Mouse (Mus musculus) MEL-GATA-1-ER (cell line): ENCODE data around the gene Itga2.

Experiments
- DNase-seq: peaks from one replicate; pipeline ENCODE4 v3.0.0-alpha.2; 2012; ENCODE audit warnings: low read depth; ENCODE audit errors: extremely low read depth

Gene Itga2

GRCm38 (mm10) chr13:114885171-114885570, 46.7 kb downstream of the Itga2 start:
- DNase-seq, result no peak

DNA sequence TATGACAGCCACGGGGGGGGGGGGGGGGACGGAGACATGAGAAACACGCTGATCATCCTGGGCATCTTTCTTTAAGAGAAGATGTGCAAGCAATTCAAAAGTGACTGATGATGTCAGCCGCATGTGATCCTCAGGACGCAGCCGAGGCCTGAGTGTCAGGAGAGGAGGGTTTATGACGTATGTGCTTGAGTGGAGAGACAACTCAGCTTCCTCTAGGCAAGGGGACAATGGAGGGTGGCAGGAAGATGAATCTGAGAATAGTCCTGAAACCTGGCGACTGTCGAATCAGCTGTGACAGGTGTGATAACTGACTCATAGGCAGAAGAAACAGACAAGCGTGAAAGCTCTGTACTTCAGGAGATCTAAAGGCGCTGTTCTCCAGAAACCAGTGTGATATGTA, 53.2 kb downstream of the Itga2 start:
- no peak for DNase-seq

GRCm38 (mm10) chr13:114876005-114876520, 55.8 kb downstream of the Itga2 start:
- DNase-seq, result no peak

- no peak for DNase-seq
Measured at GRCm38 (mm10) chr13:114874738-114875137, 57.2 kb downstream of the Itga2 start.

DNA sequence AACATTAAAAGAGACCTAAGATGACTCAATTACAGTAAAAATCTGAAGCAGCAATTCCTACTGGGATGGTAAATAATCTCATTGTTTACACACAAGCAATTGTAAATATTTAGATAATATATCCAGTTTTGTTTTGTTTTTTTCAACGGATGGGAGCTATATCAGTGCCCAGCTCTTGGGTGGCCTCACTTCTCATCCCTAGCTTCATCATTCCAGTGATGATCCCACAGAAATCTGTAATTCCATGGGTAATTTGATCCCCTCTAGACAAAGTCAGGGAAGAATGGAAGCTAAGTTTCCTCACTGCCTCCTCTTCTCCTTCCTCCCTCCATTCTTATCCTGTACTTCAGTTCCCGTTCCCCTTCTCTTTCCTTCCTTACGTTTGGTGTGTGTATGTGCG, 74.4 kb downstream of the Itga2 start:
- no peak for DNase-seq

GRCm38 (mm10) chr13:114856269-114856627, 75.7 kb downstream of the Itga2 start:
- DNase-seq, result no peak

DNA sequence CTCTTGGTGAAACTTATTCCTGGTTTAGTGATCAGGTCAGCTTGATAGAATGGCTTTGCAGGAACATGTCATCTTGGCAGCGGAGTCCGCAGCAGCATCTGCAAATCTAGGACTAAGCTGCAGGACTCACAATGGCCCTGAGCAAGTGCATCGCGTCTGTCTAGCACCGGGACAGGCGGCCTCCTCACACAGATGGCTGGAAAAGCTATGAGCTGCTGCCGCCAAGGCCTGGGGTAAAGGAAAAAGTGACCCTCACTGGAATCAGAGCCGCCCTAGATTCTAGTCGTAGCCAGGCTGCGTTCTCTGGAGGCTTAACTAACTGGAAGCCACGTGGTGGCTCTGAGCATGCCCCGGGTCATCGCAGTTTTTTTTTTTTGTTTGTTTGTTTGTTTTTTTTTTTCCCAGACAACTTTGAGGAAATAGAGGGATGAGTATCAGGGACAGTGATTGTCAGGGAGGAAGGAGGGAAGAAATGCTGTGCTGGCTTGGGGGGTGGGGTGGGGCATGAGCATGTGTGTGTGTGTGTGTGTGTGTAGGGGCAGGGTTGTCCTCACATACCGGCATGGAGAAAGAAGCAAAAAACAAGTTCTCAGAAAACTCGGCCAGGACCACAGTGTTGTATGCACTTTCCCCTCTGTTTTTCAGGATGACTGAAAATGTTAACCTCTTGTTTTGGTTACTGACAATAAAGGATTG, 76.2 kb downstream of the Itga2 start:
- no peak for DNase-seq

DNA sequence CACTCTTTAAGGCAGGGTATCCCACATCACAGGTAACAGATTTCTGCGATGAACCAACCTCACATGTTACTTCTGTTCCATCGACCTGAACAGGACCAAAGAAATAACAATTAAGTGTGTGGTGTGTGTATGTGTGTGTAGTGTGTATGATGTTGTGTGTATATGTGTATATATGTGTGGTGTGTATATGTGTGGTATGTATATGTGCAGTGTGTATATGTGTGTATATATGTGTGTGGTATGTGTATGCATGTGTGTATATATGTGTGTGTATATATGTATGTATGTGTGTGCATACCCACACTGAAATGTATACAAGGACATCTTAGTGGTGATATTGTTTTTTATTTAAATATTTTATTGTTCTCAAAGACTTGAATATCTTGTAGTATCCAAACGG, 77.5 kb downstream of the Itga2 start:
- DNase-seq, result no peak

DNA sequence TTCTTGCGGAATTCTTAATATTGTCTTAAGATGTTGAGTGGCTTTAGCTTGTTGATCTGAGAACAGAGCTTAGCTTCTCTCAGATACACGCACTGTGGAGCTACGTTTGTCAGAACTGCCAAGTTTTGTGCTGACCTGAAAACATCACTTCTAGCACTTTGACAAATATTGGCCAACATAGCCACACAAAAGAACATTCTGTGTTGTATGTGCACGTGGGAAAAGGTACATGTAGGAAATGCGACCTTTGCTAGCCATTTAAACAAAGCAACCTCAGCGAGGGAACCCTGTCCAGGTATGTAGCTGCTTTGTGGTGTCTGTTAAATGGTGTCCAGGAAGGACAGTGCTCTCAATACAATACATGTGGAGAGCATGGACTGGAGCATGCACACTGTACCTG, 77.9 kb downstream of the Itga2 start:
- no peak for DNase-seq

- no peak for DNase-seq
Measured at GRCm38 (mm10) chr13:114853152-114853551, 78.7 kb downstream of the Itga2 start.

DNA sequence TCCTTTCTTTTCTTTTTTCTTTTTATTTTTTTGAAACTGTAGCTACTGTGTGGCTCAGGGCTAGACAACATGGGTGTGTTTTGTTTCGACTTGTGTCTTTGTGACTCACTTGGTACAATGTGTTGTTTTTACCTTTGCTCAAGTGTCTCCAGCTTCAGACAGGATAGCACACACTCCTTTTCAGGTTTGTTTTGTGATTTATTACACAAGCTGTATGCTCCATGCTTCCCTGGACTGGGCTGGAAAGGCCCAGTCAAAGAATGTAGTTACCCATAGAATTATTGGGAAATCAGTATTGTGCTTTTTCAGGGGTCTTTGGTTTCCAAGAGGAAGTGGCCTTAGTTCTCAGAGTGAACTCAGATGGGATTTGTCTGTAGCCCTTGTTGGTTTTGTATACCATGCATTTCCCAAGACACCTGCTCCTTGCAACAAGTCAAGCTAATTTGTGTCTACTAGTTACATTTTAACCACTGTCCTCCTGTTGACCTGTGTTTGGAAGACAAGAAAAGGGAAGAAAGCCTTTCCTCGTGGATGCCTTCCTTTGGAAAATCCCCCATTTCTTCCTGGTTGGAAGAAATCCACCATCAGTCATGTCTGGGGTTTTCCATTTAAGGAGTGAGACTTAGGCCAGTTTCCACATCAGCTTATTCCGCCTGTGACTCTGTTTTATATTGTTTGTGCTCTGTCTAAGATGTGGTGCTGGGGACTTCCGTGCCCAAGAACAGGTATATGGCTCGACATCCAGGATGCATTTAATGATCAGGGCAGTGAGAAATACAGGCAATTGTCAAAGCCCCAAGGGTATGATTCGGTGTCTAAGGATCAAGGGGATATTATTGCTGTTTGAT, 79.4 kb downstream of the Itga2 start:
- no peak for DNase-seq

GRCm38 (mm10) chr13:114848945-114849344, 83.0 kb downstream of the Itga2 start:
- no peak for DNase-seq

DNA sequence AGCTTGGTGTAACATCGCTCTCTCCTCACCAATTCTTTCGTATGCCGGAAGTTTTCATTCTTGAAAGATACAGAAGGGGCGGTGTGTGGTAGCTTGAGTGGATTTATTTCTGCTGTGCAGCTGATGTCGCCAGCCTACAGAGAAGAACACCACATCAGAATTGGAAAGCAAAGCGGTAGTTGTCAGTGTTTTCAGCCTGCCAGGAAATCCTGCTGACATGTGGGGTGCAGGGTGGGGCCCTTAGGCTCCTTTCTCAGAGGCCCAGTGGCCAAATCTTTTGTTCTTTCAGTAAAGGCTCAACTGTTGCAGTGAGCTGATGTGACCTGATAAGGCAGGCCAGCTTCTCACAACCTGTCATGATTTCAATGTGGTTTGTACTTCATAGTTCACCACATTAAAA, 86.1 kb downstream of the Itga2 start:
- no peak for DNase-seq

- no peak for DNase-seq
Measured at GRCm38 (mm10) chr13:114843318-114843717, 88.6 kb downstream of the Itga2 start.

GRCm38 (mm10) chr13:114840545-114840944, 91.4 kb downstream of the Itga2 start:
- DNase-seq, result no peak

GRCm38 (mm10) chr13:114839098-114839497, 92.8 kb downstream of the Itga2 start:
- no peak for DNase-seq

DNA sequence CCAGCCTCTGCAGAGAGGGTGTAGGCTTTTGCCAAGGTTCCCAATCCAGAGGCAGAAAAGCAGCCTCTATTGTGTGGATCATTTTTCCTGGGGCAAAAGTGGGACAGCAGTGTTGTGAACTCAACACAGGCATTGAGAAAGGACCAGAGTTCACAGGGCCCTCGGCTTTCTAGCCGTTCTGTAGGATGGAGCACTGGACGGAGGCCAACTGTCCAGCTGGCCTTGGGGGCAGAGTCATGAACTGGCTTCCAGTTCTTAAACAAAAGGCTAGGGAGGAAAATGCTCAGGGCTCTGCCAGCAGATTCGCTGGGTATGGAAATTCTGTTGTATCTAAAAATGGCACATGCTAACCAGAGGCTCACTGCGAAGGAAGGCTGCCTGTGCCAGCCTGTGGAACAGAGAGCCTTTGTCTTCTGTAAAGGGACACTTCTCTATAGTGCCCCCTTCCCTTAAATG, 93.3 kb downstream of the Itga2 start:
- no peak for DNase-seq

GRCm38 (mm10) chr13:114837061-114837460, 94.8 kb downstream of the Itga2 start:
- no peak for DNase-seq

DNA sequence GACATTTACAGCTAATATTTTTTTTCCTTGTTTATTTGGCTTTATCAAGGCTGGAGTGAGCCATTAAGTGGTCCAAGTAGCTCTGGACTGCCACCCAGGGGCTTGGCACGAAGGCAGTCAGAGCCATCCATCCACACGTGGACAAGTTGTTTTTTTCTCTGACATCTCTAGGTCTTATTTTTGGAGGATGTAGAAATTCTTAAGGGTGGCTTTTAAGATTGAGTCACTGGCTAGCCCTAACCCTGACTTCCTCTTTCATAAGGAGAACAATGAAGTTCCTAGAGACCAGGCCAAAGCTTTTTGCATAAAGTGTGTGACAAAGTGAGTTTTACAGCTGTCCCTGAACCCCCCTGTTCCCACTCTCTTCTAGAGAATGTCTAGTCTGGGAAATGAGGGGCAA, 97.3 kb downstream of the Itga2 start:
- DNase-seq, result no peak

DNA sequence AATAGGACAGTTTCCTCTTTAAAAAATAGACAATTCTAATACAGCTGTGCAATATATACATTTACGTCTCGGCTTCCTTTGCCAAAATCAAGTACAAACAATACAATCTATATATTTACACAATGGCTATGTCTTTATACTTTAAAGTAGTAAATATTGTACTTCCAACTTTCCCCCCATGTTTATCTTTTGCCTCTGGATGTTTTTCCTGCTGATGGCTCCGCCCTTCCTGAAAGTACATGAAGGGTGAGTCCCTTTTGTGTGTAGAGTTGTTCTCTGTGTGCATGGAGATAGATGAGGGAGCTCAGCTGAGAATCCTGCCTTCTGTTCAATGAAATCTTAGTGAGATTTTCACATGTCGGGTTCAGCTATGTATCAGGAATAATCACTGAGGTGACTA, 98.5 kb downstream of the Itga2 start:
- no peak for DNase-seq

DNA sequence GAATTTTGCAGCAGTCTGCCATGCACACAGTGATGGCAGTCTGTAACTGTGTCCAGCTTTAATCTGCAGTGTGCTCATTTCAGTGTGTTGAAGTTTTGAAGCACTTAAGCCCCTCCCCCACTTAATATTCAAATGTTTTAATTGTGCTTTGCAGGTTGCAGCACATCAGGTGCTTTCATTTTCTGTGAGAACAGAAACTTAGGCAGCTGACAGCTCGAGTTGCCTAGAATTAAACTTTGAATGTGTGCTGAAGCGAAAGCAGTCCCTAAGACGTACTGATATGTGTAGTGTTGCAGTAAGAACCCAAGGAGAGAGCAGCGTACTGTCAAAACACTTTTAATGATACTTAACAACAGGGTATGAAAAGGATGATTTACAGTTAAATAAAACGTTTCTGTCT, 99.1 kb downstream of the Itga2 start:
- no peak for DNase-seq

- no peak for DNase-seq
Measured at GRCm38 (mm10) chr13:114831367-114831833, 100.5 kb downstream of the Itga2 start.
